Mouse (Mus musculus): ENCODE measurements around the gene Cfap20.

GRCm38 (mm10) chr8:95439421-95439820 lies 4.8 kb upstream of the Cfap20 start:
- TF ChIP-seq CTCF (IDR thresholded peaks at IDR 0.05; ENCODE audit: control insufficient read depth, insufficient read depth, low read length) (no peak), POLR2A (IDR thresholded peaks at IDR 0.05; ENCODE audit: borderline replicate concordance, control insufficient read depth, low read depth, low read length) (no peak)
